Mouse (Mus musculus) heart, postnatal 25 days (tissue): Measurements from ENCODE around the gene Runx2. TPM values are rescaled to one million over a fixed set of nuclear protein-coding genes. Genes with fewer than 3 reads are reported as not detected.

ENCODE experiments used
- DNase-seq: peaks from one replicate; pipeline ENCODE4 v3.0.0; 2022; ENCODE audit warnings: low spot score
- intact Hi-C: fragments of 180-260 bp; cut with DNase I; formaldehyde crosslinking; loops from one replicate; pipeline ENCODE4 v1.15.1; 2025
- total RNA-seq, 2 experiments: library from RNA; stranded (reverse); gene quantifications; 2 replicates each; pipeline ENCODE4 v1.2.3; 2021

The Runx2 gene
- total RNA-seq, 2 experiments from 2014 or later = 0.26 to 0.48 TPM

GRCm38 (mm10) chr17:44772576-44772975, 42.0 kb downstream of the Runx2 start:
- DNase-seq = no peak
- intact Hi-C loops = no loop called here

GRCm38 (mm10) chr17:44770871-44771270, 43.7 kb downstream of the Runx2 start:
- intact Hi-C loops = no loop called here
- DNase-seq = no peak

GRCm38 (mm10) chr17:44768522-44768921, 46.1 kb downstream of the Runx2 start:
- no peak for DNase-seq
- intact Hi-C loops = no loop called here

GRCm38 (mm10) chr17:44767375-44767774, 47.2 kb downstream of the Runx2 start:
- intact Hi-C loops = no loop called here
- DNase-seq = no peak

GRCm38 (mm10) chr17:44766975-44767374, 47.6 kb downstream of the Runx2 start:
- intact Hi-C loops = no loop called here
- DNase-seq = no peak

- no peak for DNase-seq
- intact Hi-C loops = no loop called here
These were observed 48.3 kb downstream of the Runx2 start for GRCm38 (mm10) chr17:44766318-44766717.

GRCm38 (mm10) chr17:44745378-44745777, 69.2 kb downstream of the Runx2 start:
- DNase-seq = no peak
- intact Hi-C loops = no loop called here

- DNase-seq = no peak
- intact Hi-C loops = loop anchor here (5.0 kb wide), 1 partner anchor 286 kb away; no protein-coding TSS in a partner anchor
These were observed 70.8 kb downstream of the Runx2 start for GRCm38 (mm10) chr17:44743780-44744179.

- DNase-seq = no peak
- intact Hi-C loops = loop anchor here (5.0 kb wide), 1 partner anchor 285 kb away; no protein-coding TSS in a partner anchor
These were observed 72.4 kb downstream of the Runx2 start for GRCm38 (mm10) chr17:44742246-44742645.

GRCm38 (mm10) chr17:44738121-44738637, 76.4 kb downstream of the Runx2 start:
- intact Hi-C loops = loop anchor here (10.0 kb wide), 1 partner anchor 473 kb away; no protein-coding TSS in a partner anchor
- DNase-seq = no peak

- no peak for DNase-seq
- intact Hi-C loops = loop anchor here (10.0 kb wide), 1 partner anchor 473 kb away; no protein-coding TSS in a partner anchor
These were observed 77.1 kb downstream of the Runx2 start for GRCm38 (mm10) chr17:44737275-44738120.

GRCm38 (mm10) chr17:44735991-44736561, 78.5 kb downstream of the Runx2 start:
- intact Hi-C loops = loop anchor here (2.0 to 10.0 kb wide), 2 partner anchors 41 to 471 kb away; partner anchors contain the start of gene Supt3
- peak; percentile 31 for DNase-seq

- intact Hi-C loops = loop anchor here (2.0 to 10.0 kb wide), 2 partner anchors 41 to 471 kb away; partner anchors contain the start of gene Supt3
- no peak for DNase-seq
These were observed 79.2 kb downstream of the Runx2 start for GRCm38 (mm10) chr17:44735223-44735990.

GRCm38 (mm10) chr17:44734501-44735222, 79.9 kb downstream of the Runx2 start:
- DNase-seq = peak; percentile 18
- intact Hi-C loops = loop anchor here (2.0 to 10.0 kb wide), 2 partner anchors 42 to 470 kb away; partner anchors contain the start of gene Supt3

- DNase-seq = no peak
These were observed 80.9 kb downstream of the Runx2 start for GRCm38 (mm10) chr17:44733544-44734310.

GRCm38 (mm10) chr17:44728464-44728863, 86.1 kb downstream of the Runx2 start:
- no peak for DNase-seq
- intact Hi-C loops = no loop called here

More at GRCm38 (mm10) chr17:44733544-44734310, 80.9 kb downstream of the Runx2 start:
- intact Hi-C loops = loop anchor here (2.0 to 10.0 kb wide), 2 partner anchors 43 to 469 kb away; partner anchors contain the start of gene Supt3

- no peak for DNase-seq
These were observed 86.9 kb downstream of the Runx2 start for GRCm38 (mm10) chr17:44727675-44728074.

GRCm38 (mm10) chr17:44724805-44725480, 89.7 kb downstream of the Runx2 start:
- no peak for DNase-seq
- intact Hi-C loops = no loop called here

More at GRCm38 (mm10) chr17:44727675-44728074, 86.9 kb downstream of the Runx2 start:
- intact Hi-C loops = no loop called here
